Mouse (Mus musculus): ENCODE results near the gene Limk2.

- TF ChIP-seq EP300 (IDR thresholded peaks at IDR 0.05; ENCODE audit: low read depth): no peak
- no peak for TF ChIP-seq CTCF (IDR thresholded peaks at IDR 0.05; ENCODE audit: low read depth)
Measured at GRCm38 (mm10) chr11:3454506-3454905, 45.5 kb upstream of the Limk2 start.
